Mouse (Mus musculus) B cell, adult 62 days (primary cell): ENCODE results near the gene Gm19684. TPM values are rescaled to one million over a fixed set of nuclear protein-coding genes. Genes with fewer than 3 reads are reported as not detected.

Source experiments
- total RNA-seq: library from RNA; stranded (reverse); gene quantifications from 4 replicates; pipeline ENCODE4 v1.2.4, GENCODE M21; 2023

Gene Gm19684
- 1.6 to 2.8 TPM (median 1.8 TPM) in 4 replicates for total RNA-seq

DNA sequence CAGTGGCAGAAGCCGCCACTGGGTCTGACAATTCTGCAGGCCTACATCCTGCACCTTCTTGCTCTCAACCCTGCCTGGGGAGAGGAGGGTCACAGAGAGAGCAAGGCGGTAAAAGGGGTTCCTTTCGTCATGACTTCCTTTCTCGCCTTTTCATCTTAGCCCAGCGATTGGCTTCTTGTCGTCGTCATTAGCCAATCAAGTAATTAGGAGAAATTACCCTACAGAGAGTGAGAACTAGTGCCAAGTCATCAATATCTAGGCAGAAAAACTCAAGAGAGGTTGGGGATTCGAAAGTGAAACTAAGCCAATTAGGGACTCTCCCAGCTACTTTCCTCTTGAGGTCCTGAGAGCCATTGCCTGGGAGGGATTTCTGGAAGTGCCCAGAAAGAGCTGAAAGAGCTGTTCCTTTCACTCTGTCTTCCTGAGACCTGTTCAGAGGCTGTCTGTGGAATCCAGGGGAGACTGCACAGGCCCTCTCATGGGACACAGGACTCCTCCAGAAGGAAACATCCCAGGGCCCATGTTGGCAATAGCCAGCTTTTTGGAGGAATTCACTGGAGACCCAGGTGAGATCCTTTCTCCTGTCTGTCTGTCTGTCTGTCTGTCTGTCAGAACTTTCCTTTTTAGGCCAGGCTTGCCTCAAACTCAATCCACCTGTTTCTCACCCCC, at the start of gene Gm19684:
Gm19684 (plus strand) TSS at position 327 of the 669 bp plus-strand sequence.

DNA sequence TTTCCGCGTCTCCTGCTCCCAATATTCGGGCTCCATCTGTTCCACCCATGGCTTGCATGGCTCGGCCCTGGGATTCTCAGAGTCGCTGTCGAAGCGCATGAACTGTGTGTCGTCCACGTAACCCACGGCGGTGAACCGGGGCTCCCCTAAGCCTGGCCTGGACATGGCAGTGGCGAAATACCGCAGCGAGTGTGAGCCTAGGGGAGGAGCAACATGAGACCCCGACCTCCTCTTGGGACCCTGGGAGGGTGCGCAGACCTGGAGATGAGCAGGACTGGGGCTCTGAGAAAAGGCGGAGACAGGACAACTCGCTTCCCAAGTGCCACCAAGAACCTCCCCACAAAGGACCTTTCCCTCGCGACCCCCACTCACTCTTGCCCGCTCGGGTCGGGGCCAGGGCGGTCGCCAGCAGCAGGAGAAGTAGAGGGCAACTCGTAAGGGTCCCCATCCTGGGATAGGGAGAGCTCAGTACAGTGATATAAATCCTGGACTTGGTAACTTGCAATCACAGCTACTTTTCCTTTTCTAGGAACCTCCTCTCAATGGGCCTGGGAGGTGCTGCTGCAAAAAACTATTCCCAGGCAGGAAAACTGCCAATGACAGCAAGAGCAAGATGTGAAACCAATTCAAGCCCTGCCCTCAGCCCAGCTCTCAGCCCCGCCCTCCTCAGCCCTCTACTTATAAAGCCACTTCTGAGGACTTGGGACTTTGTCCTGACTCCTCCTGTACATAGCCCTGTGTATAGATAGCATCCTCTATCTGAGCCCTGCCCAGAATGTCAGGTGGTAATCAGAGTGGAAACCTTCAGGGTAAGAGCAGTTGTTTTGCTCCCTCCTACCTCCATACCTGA, 7.7 kb downstream of the Gm19684 start, which contains the start of gene Gm7030:
Gm7030 (minus strand) TSS at position 458 of the 850 bp plus-strand sequence.

DNA sequence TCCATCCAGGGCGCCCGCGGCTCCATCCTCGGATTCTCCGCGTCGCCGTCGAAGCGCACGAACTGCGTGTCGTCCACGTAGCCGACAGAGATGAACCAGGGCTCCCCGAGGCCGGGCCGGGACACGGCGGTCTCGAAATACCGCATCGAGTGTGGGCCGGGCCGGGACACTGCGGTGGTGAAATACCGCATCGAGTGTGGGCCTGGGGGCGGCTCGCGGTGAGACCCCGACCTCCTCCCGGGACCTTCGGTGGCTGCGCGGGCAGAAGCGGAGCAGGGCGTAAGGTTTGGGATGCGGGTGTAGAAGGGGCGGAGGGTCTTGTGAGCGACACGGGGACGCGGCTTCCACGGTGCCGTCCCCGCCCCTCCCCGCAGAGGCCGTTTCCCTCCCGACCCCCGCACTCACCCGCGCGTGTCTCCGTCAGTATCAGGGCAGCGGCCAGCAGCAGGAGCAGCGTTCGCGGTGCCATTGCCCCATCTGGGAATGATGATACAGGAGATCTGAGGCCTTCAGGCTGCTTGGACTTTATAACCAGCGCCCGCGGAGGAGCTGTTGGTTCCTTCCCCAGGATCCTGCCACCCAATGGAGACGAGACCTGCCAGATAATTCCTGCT, 46.7 kb downstream of the Gm19684 start, which contains the start of gene Gm8909:
Gm8909 (minus strand) TSS at position 499 of the 614 bp plus-strand sequence.

Other genes starting within 250 kb of the Gm19684 start
- gene Dhx16, start 241.9 kb upstream of the Gm19684 start, total RNA-seq, result 104 to 117 TPM (median 107 TPM) in 4 replicates
- gene 2310061I04Rik, start 224.2 kb upstream of the Gm19684 start, total RNA-seq, result 17.2 to 24.2 TPM (median 21.6 TPM) in 4 replicates
- 17.1 to 19.0 TPM (median 18.1 TPM) in 4 replicates for gene Atat1, start 211.6 kb upstream of the Gm19684 start, total RNA-seq
- 66.6 to 75.4 TPM (median 71.1 TPM) in 4 replicates for gene Mrps18b, start 205.3 kb upstream of the Gm19684 start, total RNA-seq
- 169 to 183 TPM (median 172 TPM) in 4 replicates for gene Ppp1r10, start 205.2 kb upstream of the Gm19684 start, total RNA-seq
- 110 to 126 TPM (median 118 TPM) in 4 replicates for gene Abcf1, start 151.9 kb upstream of the Gm19684 start, total RNA-seq
- gene Gnl1, start 141.8 kb upstream of the Gm19684 start, total RNA-seq, result 74.4 to 96.2 TPM (median 83.1 TPM) in 4 replicates
- gene Prr3, start 141.4 kb upstream of the Gm19684 start, total RNA-seq, result 76.5 to 103 TPM (median 82.0 TPM) in 4 replicates
- 41.0 to 45.3 TPM (median 43.3 TPM) in 4 replicates for gene H2-T24, start 101.1 kb upstream of the Gm19684 start, total RNA-seq
- 309 to 351 TPM (median 339 TPM) in 4 replicates for gene H2-T23, start 88.8 kb upstream of the Gm19684 start, total RNA-seq
- 79.2 to 84.9 TPM (median 81.8 TPM) in 4 replicates for gene H2-T22, start 78.9 kb upstream of the Gm19684 start, total RNA-seq
- 0.43 to 0.78 TPM in 2 of 4 replicates, not detected in the others for gene Gm6034, start 78.7 kb upstream of the Gm19684 start, total RNA-seq
- 60.5 to 70.0 TPM (median 65.9 TPM) in 4 replicates for gene Gm11127, start 63.3 kb upstream of the Gm19684 start, total RNA-seq
- gene Gm7030, start 7.7 kb downstream of the Gm19684 start, total RNA-seq, result 12.8 to 20.3 TPM (median 16.2 TPM) in 4 replicates
- 0.75 to 0.76 TPM in 2 of 4 replicates, not detected in the others for gene Gm8909, start 46.9 kb downstream of the Gm19684 start, total RNA-seq
- gene H2-T3, start 68.6 kb downstream of the Gm19684 start, total RNA-seq, result not detected in 4 replicates
- gene Rpp21, start 136.4 kb downstream of the Gm19684 start, total RNA-seq, result 53.6 to 72.0 TPM (median 57.2 TPM) in 4 replicates
- 84.4 to 91.5 TPM (median 88.4 TPM) in 4 replicates for gene Trim39, start 150.6 kb downstream of the Gm19684 start, total RNA-seq
- gene H2-M10.2, start 164.8 kb downstream of the Gm19684 start, total RNA-seq, result not detected in 4 replicates
- gene H2-M10.1, start 204.5 kb downstream of the Gm19684 start, total RNA-seq, result not detected in 4 replicates
- gene H2-M10.3, start 246.7 kb downstream of the Gm19684 start, total RNA-seq, result not detected in 4 replicates